Mouse (Mus musculus) liver, adult 2 months (tissue): ENCODE results near the gene Coro2a.

Experiments
- CTCF ChIP-seq: fragments of 200-500 bp; IDR thresholded peaks from 2 replicates; pipeline ENCODE4 v1.5.1; 2011; ENCODE audit warnings: low read depth, low read length, control low read depth
- POLR2A ChIP-seq: fragments of 200-500 bp; IDR thresholded peaks from 2 replicates; pipeline ENCODE4 v1.6.1; 2011; ENCODE audit warnings: low read length, control low read depth; ENCODE audit not compliant: insufficient read depth; ENCODE audit errors: extremely low read depth

- no peak for TF ChIP-seq CTCF
- TF ChIP-seq POLR2A: no peak
These were observed 3.9 kb downstream of the Coro2a start for GRCm38 (mm10) chr4:46598111-46598510.
